Mouse (Mus musculus) bone marrow macrophage, adult 2 months (primary cell): Measurements from ENCODE around the gene Schip1. TPM values are rescaled to one million over a fixed set of nuclear protein-coding genes. Genes with fewer than 3 reads are reported as not detected.

Source experiments
- H3K27ac ChIP-seq: 2 replicates; pipeline ENCODE4 v1.5.1; 2012; ENCODE audit warnings: low read depth, low read length; ENCODE audit not compliant: insufficient read depth
- H3K4me1 ChIP-seq: 2 replicates; pipeline ENCODE4 v1.6.1; 2012; ENCODE audit warnings: low read length; ENCODE audit not compliant: control insufficient read depth, insufficient read depth
- H3K4me3 ChIP-seq: 2 replicates; pipeline ENCODE4 v1.5.1; 2012; ENCODE audit warnings: mild to moderate bottlenecking, low read length, moderate library complexity; ENCODE audit not compliant: insufficient read depth
- CTCF ChIP-seq: IDR thresholded peaks from 2 replicates; pipeline ENCODE4 v1.5.1; 2012; ENCODE audit warnings: low read depth, mild to moderate bottlenecking, low read length, moderate library complexity
- POLR2A ChIP-seq: IDR thresholded peaks from 2 replicates; pipeline ENCODE4 v1.6.1; 2012; ENCODE audit warnings: mild to moderate bottlenecking, low read depth, low read length, borderline replicate concordance
- polyA plus RNA-seq: library from polyadenylated mRNA; stranded (reverse); fragments of >200 nt; gene quantifications from 2 replicates; pipeline ENCODE4 v1.2.4, GENCODE M21; 2012; ENCODE audit not compliant: missing spikeins, insufficient read depth, insufficient read length

Schip1 gene
- polyA plus RNA-seq, 1 experiment: not detected

GRCm38 (mm10) chr3:68419792-68420191, 355.2 kb downstream of the Schip1 start:
- no peak overlapping the region for H3K4me3 ChIP-seq
- no peak overlapping the region for H3K27ac ChIP-seq
- H3K4me1 ChIP-seq: no peaks in the 10 kb centered on the region
- no peak for TF ChIP-seq POLR2A
- TF ChIP-seq CTCF: no peak

GRCm38 (mm10) chr3:68420927-68421326, 356.3 kb downstream of the Schip1 start:
- Histone ChIP-seq H3K4me3 (no peak overlapping the region), H3K27ac (no peak overlapping the region), H3K4me1 (no peaks in the 10 kb centered on the region)
- TF ChIP-seq POLR2A (no peak), CTCF (no peak)

GRCm38 (mm10) chr3:68421849-68422248, 357.2 kb downstream of the Schip1 start:
- Histone ChIP-seq H3K27ac (no peak overlapping the region), H3K4me3 (no peak overlapping the region), H3K4me1 (no peaks in the 10 kb centered on the region)
- TF ChIP-seq CTCF: no peak
- TF ChIP-seq POLR2A: no peak

- Histone ChIP-seq H3K27ac (no peak overlapping the region), H3K4me3 (no peak overlapping the region), H3K4me1 (no peaks in the 10 kb centered on the region)
- TF ChIP-seq CTCF (no peak), POLR2A (no peak)
These were observed 363.5 kb downstream of the Schip1 start for GRCm38 (mm10) chr3:68428081-68428480.

- Histone ChIP-seq H3K4me3 (no peak overlapping the region), H3K27ac (no peak overlapping the region), H3K4me1 (no peaks in the 10 kb centered on the region)
- TF ChIP-seq CTCF (no peak), POLR2A (no peak)
These were observed 369.8 kb downstream of the Schip1 start for GRCm38 (mm10) chr3:68434435-68434834.

- Histone ChIP-seq H3K27ac (no peak overlapping the region), H3K4me3 (no peak overlapping the region), H3K4me1 (no peaks in the 10 kb centered on the region)
- TF ChIP-seq POLR2A: no peak
These were observed 370.3 kb downstream of the Schip1 start for GRCm38 (mm10) chr3:68434897-68435296.

GRCm38 (mm10) chr3:68448480-68448879, 383.9 kb downstream of the Schip1 start:
- Histone ChIP-seq H3K27ac (no peak overlapping the region), H3K4me3 (no peak overlapping the region), H3K4me1 (no peaks in the 10 kb centered on the region)
- TF ChIP-seq CTCF (no peak), POLR2A (no peak)

- Histone ChIP-seq H3K4me3 (no peak overlapping the region), H3K4me1 (no peaks in the 10 kb centered on the region), H3K27ac (no peak overlapping the region)
- TF ChIP-seq CTCF (no peak), POLR2A (no peak)
These were observed 387.0 kb downstream of the Schip1 start for GRCm38 (mm10) chr3:68451634-68452033.

- no peak for TF ChIP-seq CTCF
- no peak overlapping the region for H3K27ac ChIP-seq
- H3K4me1 ChIP-seq: no peaks in the 10 kb centered on the region
- no peak overlapping the region for H3K4me3 ChIP-seq
These were observed 388.7 kb downstream of the Schip1 start for GRCm38 (mm10) chr3:68453266-68453665.

GRCm38 (mm10) chr3:68453719-68454455, 389.3 kb downstream of the Schip1 start:
- TF ChIP-seq CTCF (no peak), POLR2A (no peak)
- no peak overlapping the region for H3K4me3 ChIP-seq
- no peak overlapping the region for H3K27ac ChIP-seq
- no peaks in the 10 kb centered on the region for H3K4me1 ChIP-seq

- TF ChIP-seq CTCF (no peak), POLR2A (no peak)
- Histone ChIP-seq H3K4me3 (no peak overlapping the region), H3K27ac (no peak overlapping the region), H3K4me1 (no peaks in the 10 kb centered on the region)
These were observed 402.0 kb downstream of the Schip1 start for GRCm38 (mm10) chr3:68466643-68467042.
